Mouse (Mus musculus) G1E-ER4 (cell line): Measurements from ENCODE around the gene Ndc80. TPM values are rescaled to one million over a fixed set of nuclear protein-coding genes. Genes with fewer than 3 reads are reported as not detected.
A peak's percentile ranks its signal among the peaks of the same experiment; 100 is the strongest.

ENCODE experiments used
- GATA1 ChIP-seq: IDR thresholded peaks from one replicate; pipeline ENCODE4 v1.8.0; 2012; ENCODE audit warnings: low read length, inconsistent platforms
- polyA plus RNA-seq: library from polyadenylated mRNA; stranded (reverse); fragments of >175 nt; gene quantifications from 2 replicates; pipeline ENCODE4 v1.2.3, GENCODE M21; 2012

The Ndc80 gene
- polyA plus RNA-seq, result 1.6 and 9.4 TPM in 2 replicates

DNA sequence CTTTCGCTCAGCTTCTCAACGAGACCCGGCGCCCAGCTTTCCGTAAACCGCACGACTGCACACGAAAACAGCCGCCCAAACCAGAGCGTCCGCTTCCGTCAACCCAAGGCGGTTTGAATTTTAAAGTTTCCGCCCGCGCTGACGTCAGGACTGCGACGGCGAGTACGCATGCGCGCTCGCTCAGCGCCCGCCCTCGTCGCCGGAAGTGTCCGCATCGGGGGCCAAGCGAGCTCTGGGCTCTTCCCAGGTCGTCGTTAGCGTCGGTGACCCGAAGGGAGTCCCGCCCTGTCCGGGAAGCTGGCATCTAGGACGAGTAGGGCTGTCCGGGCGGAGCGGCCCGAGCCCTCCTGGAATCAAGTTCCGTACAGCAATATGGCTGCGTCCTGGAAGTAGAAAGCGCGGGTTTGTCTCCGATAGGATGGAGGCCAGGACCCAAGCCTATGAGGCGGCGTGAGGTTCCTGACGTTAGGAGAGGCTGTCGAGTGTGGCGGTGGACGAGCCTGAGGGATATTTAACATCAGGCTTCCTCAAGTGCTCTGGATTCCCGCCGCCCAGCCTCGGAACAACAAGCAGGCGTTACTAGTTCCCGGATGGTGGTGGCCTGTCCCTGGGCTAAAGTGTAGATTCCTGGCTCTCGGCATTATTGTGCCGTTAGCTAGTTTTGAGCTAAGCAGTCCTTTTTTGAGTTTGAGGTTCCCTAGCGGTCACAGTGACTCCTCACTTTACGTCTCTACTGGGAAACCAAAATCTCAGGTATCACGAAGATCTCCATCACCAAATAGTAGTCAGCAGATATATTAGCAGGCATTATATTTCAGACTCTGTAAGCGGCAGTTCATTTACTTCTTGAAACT is at the start of gene Ndc80:
Gene Ndc80, minus strand, starts transcription at position 147 of the 854 bp plus-strand sequence.
- TF ChIP-seq GATA1, result no peak

DNA sequence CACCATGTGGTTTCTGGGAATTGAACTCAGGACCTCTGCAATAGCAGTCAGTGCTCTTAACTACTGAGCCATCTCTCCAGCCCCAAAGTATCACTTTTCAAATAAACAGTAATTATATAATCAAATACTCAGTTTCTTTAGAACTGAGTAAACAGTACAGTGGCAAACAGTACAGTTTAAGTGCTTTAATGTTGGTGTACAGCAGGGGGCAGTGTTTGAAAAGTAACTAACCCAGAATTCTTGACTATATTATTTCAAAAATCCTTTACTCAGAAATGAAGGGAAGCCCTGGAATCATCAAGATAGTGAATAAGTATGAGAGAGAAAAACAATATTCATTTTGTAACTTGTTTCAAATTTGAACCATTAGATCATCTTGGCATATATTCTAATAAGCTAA is 35.0 kb upstream of the Ndc80 start:
- TF ChIP-seq GATA1, result no peak

DNA sequence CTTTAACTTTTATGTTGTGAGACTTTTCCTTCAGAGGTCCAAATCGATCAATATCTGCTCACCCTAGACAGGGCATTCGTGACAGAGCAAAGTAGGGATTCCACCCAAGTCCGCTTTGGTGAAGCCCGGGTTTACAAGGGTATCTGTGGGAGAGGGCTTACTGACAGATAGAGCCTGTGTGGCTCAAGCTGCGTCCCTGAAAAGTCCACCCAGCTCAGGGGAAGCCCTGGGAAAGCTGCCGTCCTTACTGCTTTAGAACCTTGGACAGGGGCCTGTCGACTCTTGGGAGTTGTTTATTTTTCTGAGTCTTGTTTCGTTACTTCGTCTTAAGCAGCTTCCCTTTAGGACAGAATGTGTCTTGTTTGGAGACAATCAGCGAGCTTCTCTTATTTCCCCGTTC is 26.2 kb upstream of the Ndc80 start:
- no peak for TF ChIP-seq GATA1

DNA sequence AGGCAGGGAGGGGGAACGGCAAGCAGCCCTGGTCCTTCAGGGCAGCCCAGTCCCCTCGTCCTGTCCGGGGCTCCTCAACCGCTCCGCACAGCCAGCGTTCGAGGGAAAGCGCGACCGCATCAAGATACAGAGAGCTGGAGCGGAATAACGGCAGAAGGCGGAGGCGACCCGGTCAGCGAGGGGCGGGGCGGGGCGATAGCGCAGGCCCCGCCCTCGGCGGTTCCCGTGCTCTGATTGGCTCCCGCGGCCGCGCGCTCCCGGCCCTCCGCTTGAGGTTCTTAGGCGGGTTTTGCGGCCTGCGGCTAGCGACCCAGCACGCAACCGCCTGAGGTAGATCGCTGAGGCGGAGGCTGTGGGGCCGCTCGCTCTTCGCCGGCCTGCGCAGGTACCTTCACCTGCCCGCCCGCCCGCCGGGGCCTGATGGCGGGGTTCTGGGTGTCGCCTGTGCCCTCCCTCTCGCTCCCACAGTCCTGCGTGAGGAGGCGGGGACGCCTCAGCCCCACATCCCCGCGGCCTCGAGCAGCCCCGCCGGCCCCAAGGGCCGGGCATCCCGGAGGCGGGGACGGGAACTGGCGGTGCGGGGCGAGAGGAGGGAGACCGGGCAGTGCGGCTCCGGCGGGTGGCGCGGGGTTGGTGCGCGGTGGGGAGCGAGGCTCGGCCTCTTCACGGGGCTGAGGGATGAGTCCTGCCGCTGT is 25.2 kb upstream of the Ndc80 start, which contains the start of gene Spdya:
Gene Spdya, plus strand, starts transcription at position 305 of the 695 bp plus-strand sequence.
- no peak for TF ChIP-seq GATA1

DNA sequence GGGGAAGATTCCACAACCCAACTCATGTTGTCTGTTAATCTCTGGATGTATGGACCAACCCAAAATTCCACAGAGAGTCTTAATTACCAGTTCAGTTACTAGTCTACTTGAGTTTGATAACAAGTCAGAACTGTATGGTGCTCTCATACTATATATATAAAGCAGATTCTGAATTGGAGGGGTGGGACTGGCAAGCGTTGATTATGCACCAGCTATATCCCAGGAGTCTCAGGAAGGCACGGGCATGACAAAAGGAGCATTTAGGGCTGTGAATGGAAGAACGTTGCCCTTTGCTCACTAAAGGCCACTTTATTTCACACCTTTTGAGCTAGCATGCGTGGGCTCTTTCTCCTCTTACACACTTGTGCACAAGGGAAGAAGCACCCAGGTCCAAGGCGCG is 24.7 kb upstream of the Ndc80 start:
- TF ChIP-seq GATA1, result no peak

DNA sequence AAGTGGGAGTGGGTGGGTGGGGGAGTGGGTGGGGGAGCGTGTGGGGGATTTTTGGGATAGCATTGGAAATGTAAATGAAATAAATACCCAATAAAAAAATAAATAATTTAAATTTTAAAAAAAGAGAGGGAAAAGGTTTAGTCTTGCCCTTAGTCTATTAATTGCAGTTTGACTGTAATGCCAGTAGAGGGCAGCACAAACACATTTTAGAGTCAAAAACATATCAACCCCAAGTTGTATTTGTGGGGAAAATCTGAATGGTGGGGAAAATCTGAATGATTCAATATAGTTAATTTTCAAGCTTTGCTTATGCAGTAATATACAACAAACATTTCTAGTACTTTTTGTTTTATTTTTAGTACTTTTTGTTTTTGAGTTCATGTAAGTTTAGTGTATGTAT is 21.9 kb upstream of the Ndc80 start:
- TF ChIP-seq GATA1, result no peak

DNA sequence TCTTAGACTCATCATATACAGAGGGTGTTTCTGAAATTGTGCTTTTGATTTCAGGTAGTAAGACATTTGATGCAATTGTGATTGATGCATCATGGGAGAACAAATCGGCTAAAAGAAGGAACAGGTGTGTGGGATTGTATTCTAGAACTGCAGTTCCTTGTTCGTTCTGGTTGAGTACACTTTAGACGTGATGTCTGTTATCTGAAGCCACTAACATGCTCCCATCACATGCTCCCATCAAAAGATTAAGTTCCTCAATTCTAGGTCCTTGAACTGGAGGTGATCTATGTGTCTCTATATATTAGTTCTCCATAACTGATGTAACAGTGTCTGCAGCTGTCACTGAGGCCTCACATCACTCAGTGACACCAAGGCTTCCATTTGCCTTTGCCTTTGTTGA is 10.5 kb upstream of the Ndc80 start:
- no peak for TF ChIP-seq GATA1

DNA sequence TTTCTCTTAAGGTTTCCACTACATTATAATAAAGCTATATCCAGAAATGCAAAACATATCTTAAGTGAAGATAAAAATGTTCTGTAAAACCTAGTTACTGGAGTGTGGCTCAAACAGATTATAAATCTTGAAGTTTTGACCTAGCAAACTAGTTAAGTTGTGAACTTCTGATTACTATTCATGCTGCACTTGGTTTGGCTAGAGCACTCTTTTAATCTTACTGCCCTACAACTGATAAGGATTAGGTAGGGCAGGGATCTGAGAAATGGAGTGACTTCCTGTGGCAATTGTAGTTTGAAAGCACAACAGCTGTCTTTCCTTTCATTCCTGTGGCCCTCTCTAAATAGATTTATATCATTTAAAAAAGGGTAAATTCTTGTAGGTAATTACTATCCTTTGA is 1.4 kb upstream of the Ndc80 start:
- TF ChIP-seq GATA1, result no peak

DNA sequence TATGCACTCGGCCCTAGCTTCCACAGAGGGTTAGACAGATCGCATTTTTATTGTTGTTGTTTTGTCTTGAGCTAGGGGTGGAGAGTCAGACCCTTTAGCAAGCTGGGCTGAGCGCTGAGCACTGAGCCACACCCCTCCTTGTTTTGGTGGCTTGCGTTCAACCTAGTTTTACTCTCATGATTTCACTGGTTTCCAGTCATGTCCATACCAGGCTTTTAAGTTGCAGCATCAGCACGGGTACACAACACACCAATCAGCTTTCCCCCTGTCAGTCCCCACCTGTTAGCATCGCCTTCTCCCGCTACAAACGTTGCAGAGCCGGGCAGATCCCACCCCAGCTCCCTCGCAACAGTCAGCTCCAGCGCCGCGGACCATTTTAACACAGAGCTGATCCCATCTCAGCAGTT is 352 bp downstream of the Ndc80 start:
- no peak for TF ChIP-seq GATA1

DNA sequence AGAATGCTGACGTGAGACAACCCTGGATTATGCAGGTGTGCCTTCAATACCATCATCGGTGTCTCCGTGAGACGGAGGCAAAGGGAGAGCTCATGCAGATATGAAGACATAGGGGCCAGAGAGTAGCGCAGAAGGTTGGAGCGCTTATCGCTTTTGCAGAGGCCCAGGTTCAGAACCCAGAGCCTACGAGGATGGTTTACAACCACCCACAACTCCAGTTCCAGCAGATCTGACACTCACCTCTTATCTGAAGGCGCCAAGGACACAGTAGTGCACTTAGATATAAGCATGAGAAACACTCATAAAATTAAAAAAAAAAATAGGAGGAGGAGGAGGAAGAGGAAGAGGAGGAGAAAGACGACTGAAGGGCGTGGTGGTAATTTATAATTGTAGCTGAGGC is 16.4 kb downstream of the Ndc80 start:
- peak; percentile 24 for TF ChIP-seq GATA1

DNA sequence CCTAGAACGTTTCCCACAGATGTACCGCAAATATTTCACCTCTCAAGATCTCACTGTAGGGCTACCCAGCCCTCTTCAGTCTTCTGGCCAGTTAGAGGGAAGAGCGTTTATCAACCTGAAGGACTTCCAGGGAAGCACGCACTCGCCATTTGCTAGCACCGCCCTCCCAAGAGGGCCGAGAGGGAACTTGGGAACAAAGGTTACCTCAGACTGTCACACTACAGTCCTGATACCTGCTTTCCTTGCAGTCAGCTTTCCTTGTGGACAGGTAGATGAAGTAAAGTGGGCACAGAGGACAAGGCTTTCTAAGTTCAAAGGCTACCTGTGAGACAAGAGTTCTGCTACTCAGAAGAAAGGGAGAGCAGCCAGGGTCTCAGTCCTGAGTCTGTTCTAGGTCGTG is 19.8 kb downstream of the Ndc80 start:
- no peak for TF ChIP-seq GATA1

DNA sequence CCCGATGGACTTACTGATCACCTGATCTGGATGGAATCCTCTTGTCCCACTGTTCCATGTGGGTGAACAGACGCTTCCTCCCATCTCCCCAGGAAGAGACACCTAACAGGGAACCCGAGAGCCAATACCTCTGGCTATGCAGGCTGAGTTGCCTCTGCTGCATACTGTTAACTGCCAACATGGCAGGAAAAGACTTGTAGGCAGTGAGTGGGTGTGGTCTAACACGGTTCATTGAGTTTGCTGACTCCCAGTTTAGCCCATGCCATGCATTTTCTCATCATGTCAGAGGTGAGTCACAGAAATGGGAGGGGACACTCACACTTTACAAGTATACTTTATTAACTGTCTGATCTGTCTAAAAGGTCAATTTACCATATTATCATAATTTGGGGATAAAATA is 30.9 kb downstream of the Ndc80 start:
- no peak for TF ChIP-seq GATA1

DNA sequence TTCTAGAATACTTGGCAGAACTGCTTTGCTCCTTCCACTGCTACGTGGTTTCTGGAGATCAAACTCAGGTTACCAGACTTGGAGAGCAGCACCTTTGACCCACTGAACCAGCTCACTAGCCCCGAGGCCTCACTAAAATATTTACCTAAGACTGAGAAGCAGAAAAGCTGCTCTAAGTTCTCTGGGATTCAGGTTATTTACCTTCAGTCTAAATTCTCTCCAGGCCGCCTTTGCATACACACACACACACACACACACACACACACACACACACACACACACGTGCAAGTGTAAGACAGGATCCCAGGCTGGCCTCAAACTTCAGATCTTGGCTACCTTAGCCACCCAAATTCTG is 35.3 kb downstream of the Ndc80 start:
- TF ChIP-seq GATA1, result no peak

DNA sequence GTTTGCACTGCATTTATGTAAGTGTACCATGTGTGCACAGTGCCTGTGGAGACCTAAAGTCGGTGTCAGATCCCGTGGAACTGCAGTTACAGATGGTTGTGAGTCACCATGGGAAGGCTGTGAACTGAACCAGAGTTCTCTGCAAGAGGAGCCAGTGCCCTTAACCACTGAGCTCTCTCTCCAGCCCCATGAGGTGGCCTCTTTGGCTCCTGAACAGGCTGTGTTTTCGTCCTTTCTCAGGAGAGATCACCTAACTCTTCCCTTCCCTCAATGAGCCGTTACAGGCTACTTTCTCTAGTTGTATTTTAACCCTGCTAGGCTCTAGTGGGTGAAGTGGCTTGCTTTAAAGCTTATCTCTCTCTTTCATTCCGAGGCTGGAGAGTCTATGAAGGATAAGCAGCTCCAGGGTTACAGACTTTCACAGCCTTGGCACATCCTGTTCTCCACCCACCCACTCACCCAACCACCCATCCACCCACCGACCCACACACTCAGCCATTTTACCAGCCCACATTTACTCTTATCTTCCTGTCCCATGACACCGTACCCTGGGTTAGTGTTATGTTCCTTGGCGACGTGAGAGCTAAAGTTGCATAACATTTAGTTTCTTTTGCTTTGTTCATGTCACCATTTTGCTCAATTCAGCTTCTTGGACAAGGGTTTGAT is 35.9 kb downstream of the Ndc80 start:
- TF ChIP-seq GATA1, result no peak

DNA sequence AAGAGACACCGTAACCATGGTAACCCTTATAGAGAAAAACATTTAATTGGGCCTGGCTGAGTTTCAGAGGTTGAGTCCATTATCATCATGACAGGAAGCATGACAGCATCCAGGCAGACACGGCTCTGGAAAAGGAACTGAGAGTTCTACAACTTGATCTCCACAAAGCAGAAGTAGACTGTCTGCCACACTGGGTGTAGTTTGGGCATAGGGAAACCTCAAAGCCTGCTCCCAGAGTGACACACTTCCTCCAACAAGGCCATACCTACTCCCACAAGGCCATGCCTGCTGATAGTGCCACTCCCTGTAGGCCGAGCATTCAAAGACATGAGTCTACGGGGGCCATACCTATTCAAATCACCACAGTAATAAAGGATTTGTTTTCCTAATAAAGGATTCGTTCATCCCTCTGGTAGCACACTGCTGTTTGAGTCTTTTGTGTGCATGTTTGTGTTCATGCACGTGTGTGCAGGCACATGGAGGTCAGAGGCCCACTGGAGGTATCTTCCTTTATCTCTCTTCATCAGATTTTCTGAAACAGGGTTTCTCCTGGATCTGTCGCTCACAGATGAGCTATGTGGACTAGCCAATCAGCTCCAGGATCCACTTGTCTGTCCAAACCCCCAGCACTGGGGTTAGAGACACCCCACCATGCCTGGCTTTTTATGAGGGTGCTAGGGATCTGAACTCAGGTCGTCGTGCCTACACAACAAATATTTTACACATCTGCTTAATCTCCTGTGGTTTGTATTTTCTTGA is 36.8 kb downstream of the Ndc80 start:
- TF ChIP-seq GATA1, result no peak
